Mouse (Mus musculus): ENCODE results near the gene Aurkaip1.

GRCm38 (mm10) chr4:155790650-155791161, 40.4 kb upstream of the Aurkaip1 start:
- TF ChIP-seq FLI1 (IDR thresholded peaks at IDR 0.05; ENCODE audit: low read length) (no peak), GATA1 (IDR thresholded peaks at IDR 0.05; ENCODE audit: borderline replicate concordance, low read length) (no peak)
